Mouse (Mus musculus): ENCODE data around the gene Pck1.
A peak's percentile ranks its signal among the peaks of the same experiment; 100 is the strongest.

The Pck1 gene

DNA sequence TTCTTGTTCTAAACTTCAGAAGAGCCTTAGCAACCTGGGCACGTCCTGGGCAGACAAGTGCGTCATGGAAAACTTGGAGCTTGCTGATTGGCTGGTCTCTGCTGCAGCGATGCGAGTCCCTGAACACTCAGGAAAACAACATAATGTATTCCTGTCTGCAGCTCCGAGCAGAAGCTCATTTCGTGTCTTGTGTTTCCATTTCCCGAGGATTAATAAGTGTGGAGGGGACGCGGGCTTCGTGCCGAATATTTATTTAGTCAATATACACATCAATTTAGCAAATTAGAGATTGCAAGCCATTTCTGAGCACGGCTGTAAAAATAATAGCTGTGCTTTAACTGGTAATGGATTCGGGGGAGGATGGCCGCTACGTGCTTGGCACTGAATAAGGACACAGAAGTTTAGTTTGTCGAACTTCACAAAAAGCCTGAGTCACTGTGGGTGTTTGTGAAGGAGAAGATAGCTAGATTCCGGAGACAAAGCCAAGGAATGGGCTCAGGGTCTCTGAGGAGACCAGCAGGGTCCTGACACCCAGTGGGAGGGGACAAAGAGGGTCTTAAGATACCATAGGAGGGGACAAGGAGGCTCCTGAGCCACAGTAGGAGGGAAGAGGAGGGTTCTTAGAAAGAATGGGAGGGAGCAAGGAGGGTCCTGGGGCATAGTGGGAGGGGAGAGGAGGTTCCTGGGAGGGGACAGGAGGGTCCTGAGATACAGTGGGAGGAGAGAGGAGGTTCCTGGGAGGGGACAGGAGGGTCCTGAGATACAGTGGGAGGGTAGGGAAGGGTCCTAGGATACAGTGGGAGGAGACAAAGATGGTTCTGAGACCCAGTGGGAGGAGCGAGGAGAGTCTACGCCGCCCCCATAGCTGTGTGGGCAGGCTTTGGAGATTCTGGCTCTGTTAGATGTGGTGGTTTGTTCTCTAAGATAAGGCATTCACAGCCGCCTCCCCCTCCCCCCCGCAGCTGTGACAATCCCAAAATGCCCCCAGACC is 21.0 kb downstream of the Pck1 start:
- DNase-seq (ENCODE audit: low spot score), result no peak

DNA sequence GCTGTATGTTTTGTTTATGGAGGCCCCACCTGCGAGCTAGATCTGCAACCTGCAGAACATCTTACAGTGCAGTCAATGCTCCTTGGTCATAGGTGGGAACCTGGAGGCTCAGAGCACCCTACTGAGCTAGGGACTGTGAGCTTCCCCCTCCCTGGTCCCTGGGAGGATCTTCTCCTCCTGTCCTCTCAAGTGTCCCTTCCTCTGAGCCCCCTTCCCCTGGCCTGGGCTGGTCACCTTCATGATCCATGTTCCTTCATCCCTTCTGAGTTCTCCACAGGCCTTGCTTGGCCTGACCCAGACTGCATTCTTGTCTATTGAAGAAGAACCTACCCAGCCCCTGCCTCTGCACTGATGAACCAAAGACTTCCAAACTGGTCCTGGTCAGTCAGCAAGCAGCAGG is 21.7 kb downstream of the Pck1 start:
- DNase-seq (ENCODE audit: low spot score), result no peak

DNA sequence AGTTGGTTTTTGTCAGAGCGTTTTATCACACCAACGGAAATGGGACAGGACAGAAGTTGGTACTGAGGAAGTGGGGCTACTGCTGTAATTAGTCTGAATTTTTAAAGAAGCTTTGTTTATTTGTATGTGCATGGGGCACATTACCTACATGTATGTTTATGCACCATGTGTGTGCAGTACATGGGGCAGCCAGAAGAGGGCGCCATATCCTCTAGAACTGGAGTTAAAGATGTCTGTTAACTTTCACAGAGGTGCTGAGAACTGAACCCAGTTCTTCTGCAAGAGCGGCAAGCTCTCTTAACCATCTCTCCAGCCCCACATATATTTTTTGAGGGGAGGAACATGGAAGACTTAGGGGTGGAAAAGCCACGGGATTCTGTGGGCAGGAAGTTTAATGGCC is 22.9 kb downstream of the Pck1 start:
- DNase-seq (ENCODE audit: low spot score), result no peak

DNA sequence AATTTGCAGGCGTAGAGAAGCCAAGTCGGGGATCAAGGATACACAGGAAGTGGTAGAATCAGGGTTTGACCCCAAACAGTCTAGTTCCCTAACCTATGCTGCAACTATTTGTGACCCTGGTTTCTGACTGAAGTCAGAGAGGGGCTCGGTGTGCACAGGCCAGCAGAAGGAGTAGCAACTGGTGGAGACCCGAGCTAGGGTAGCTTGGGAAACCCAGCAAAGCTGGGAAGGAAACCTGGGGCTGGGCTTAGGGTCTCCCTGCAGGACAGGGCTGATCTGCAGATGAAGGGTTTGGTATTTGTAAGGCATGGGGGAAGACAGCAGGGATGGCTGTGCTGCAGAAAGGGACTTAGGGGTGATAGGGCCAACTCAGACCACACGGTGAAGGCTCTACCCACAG is 24.6 kb downstream of the Pck1 start:
- DNase-seq (ENCODE audit: low spot score), result no peak

DNA sequence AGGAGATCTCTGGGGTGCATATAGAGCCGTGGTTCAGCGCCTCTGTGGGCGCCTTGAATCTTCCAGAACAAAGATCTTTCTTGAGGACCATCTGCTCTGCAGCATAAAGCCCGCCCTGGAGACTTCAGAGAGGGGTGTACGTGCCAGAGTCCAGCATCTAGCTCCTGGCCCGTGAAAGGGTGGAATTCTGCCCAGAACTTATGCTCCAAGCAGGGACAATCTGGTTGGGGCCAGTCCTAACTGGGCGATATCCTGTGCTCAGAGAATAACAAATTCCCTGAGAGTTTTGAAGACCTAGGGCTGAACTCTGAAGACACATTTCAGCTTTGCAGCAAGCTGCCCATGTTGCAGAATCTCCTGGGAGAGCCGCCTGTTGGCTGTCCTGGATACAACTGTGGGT is 25.1 kb downstream of the Pck1 start:
- DNase-seq (ENCODE audit: low spot score), result no peak

DNA sequence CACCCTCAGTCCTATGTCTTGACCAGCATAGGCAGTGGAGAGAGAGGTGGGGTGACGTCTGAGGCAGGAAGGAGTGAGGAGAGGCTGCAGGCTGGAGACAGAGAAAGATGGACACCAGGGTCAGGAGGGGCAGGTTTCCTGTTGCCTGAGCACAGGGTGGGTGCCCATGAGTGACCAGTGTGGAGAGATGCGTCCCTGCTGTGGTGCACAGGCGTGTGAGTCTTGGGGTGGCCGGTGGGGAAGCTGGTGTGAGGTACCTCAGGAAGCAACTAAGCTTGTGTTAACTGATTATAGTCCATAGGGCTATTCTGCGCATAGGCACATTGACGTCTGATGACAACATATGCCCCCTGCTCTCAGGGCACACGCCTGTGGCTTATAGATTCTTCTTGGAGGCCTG is 26.2 kb downstream of the Pck1 start:
- no peak for DNase-seq (ENCODE audit: low spot score)

DNA sequence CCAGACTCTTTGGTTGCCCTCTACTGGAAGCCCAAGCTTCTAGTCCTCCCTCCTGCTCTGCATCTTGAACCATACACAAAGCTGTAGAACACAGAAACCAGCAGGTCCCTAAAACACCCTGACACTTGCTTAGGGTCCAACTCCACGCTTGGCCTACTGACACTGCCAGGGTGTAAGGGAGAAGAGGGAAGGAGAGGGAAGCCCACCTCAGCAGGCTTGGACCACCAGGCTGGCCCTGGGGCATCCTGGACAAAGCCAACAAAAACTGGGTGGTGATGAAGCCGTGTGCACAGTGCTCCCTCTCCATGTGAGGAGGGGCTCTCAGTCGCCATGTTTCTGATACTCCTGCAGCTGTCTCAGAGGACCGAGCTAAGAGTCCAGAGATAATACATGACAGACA is 27.2 kb downstream of the Pck1 start:
- DNase-seq (ENCODE audit: low spot score), result no peak

DNA sequence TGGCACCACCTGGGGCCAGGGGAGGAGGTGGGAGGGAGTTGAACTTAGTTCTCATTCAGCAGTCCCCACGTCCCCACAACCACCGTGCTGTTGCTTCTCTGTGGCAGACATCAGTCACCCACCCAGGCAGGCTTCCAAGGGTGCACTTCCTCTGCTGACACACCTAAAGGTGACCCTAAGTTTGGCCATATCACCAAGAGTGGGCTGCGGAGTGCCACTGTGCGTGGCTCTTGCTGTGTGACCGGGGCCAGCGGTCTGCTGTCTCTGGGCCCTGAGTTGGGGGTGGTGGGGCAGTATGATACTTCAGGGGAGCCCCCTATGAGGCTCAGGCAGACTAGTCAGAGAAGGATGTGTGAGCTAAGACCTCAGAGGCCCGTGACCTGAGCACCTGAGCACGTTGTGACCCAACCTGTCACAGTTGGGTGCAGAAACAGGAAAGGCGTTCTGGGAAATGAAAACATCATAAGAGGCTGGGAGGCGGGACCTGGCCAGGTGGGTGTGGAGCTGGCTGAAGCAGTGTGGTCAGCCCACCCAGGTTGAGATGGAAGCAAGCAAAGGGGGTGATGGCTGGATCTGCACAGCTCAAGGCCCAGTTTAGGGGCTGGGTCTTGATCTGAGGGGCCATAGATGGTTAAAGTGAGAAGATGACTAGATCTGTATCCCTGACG is 28.0 kb downstream of the Pck1 start:
- DNase-seq (ENCODE audit: low spot score), result no peak

DNA sequence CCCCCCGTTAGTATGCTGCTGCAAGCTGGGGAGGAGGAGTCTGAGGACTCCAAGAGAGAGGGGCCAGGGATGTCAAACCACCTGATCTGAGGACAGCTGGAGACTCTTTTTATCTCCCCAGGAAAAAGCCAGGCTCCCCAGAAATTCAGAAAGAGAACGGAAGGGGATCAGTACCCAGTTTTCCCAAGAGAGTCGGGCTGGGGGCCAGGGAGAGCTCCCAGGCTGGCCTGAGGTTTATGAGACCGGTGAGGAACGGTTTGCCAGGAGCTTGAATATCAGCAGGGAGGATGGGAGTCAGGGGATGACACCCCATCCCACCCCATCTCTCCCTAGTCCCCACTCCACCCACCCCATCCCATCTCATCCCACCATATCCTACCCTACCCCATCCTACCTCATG is 28.6 kb downstream of the Pck1 start:
- DNase-seq (ENCODE audit: low spot score), result no peak

DNA sequence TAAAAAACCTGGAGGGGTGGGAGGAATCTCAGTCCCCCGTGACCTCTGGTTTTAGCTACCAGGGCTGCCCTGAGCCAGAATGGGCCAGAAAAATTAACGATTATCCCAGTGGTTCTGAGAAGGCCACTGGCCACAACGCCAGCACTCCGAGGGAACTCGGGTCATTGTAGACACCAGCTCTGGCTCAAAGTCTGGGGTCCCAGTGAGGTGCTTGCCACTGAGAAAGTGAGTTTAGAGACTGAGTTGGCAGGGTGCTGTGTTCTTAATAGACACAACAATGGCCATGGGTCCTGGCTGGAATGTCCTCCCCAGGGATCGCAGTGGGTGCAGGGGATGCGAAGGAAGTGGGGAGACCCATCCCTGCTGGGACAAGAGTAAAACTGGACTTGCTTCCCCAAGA is 29.1 kb downstream of the Pck1 start:
- DNase-seq (ENCODE audit: low spot score), result no peak

DNA sequence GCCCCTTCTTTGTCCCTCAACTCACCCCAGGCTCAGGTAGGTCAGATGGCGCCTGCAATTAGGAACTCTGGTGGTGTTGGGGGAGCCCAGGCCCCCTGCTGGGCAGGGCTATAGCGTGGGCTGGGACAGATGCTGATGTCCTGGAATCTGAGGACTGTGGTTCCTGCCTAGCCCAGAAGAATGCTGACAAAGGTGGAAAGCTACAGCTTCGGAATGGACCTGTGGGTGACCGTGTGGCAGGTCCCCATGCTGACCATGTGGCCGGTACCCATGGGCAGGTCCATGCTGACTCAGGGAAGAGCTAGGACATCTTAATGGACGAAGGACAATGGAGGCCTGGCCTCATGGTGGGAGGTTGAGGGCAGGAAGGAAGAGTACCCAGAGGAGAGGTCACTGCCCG is 29.9 kb downstream of the Pck1 start:
- DNase-seq (ENCODE audit: low spot score), result no peak

DNA sequence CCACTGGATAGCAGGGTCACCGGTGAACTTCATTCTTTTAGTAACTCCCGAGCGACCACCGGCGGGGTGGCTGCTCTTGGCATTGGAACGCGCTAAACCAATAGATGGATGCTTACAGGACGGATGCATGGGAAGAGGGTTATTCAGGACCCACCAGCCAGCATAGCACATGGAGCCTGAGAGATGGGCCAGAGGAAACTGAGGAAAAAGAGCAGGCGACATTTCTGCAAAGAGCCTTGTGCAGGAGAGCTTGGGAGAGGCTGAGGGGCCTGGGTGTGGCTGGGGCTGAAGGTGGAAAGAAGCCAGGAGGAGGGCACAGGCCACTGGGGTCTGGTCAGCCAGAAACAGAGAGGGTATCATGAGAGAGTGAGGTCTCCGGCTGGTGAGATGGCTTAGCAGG is 30.5 kb downstream of the Pck1 start:
- no peak for DNase-seq (ENCODE audit: low spot score)

DNA sequence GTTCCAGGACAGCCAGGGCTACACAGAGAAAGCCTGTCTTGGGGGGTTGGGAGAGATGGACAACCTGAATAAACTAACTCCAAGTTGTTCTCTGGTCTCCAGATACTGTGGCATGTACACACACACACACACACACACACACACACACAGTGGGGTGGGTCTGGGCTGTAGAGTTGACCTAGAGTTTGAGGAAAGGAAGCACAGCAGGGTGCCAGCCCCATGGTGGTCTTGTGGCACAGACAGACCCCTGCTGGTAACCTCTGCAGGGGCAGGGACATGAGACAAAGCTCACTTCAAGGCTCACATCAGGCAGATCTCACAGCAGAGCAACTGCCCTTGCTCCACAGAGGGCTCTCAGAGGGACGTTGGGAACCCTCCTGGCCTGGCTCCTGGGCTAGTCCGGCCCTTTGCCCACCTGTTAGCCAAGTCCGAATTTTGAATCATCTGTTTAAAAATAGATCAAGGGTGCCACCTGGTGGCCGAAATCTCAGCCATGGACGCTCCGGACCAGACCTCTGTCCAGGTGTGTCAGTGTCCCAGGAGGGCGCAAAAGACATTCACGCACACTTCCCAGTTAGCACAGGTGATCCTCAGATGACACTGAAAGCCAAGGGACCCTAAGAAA is 31.1 kb downstream of the Pck1 start:
- DNase-seq (ENCODE audit: low spot score), result peak; percentile 54

DNA sequence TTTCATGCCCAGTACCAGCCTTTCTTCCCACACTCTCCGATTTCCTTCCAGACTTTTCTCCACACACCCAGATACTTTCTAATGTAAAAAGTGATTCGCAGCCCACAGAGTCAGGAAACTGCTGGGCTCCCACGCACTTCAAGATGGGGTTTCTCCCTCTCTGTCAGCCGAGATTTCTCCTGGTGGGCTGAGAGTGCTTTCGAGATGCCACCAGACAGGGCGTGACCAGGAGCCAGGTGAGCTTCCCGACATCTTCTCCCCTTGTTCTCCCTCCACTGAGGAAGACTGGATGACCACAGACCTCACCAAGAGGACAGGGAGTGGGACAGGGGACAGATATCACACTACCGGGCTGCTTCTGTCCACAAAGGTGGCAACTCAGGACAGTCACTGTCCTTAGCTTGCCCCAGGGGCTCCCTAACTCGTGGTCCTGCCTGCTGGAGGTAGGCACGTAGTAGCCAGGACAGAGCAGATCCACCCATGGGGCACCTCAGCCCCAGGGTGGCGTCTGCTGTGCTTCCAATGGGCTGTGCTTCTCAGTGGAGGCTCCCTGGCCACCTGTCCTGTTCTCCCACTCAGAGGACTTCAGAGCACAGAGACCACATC is 31.7 kb downstream of the Pck1 start:
- no peak for DNase-seq (ENCODE audit: low spot score)

DNA sequence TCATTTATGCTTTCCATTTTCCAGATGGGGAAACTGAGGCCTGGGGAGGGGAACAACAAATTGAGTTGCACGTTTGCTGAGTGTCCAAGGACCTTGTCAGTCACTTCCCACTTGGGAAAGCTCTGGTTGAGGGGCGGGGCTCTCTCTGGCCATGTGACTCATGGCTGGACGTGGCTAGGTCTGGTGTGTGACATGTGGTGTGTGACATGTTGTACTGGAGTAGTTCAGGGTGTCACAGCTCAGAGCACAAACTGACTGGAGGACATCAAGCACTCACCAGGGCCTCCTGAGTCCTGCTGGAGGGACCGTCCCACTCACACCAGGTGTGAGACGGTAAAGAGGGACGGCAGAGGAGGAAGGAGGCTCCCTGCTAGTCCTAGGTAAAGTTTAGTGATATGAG is 32.4 kb downstream of the Pck1 start:
- no peak for DNase-seq (ENCODE audit: low spot score)

DNA sequence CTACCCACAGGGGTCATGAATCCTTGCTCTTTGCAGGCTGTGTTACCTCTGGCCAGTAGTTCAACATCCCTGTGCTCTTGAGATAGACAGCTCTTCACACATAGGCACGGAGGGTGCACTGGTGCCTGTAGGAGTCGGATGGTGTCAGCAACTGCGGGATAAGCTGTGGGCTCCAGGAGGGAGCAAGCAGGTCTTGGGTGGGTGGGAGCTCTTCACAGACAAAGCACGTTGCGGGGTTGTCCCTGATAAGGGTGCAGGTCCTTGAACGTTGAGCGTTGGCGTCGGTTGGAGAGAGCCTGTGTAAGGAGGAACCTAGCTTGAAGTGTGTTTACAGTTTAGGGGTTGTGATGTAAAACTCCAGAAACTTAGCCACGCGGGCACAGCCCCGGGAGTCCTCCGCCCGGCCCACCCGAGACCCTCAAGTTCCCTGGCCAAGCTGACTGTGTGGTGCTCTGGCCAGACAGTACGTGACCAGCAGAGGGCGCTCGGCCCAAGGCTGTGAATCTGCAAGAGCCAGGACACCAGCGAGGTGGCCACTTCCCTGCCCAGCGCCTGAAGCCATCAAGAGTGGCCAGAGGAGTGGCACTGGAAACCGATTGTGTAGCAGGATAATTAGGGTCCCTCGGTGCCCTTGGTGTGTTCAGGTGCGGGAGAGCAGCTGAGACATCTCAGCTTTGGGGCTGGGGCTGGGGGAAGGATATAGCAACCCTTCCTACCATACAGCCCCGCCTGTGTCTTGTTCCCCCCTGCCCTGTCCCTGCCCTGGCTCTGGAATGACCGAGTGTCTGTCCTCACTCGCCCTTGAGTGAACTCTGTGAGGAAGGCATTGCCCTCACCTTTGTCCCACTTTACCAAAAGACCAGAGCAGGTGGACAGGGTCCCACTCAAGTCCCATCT is 33.4 kb downstream of the Pck1 start:
- DNase-seq (ENCODE audit: low spot score), result peak; percentile 73

DNA sequence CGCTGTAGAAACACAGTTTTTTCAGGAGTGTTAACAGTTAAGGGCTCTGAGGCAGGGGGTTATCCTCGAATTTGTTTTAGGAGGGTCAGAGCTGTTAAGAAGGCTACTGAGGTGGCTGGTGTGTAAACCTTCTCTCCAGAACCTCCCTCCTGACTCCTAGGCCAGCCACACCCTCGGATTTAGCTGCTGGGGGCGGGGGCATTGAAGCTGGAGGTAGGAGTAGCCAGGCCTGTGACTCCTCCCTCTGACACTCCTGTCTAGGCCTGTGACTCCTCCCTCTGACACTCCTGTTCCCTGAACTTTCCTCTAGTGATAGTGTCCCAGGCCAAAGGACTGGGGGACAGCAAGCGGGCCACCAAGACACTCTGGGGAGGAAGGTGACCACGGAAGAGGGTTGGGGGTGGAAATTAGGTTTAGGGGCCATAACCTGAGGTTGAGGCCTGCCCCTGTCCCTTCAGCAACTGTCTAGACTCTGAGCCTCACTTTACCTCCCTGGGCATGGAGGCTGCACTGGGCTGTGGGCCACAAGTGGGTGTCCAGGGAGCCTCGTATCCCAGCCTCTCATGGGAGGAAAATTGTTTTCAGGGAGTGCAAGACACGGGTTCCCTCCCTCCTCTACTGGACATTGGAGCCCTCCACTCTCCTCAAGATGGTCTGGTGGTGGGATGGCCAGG is 34.5 kb downstream of the Pck1 start:
- DNase-seq (ENCODE audit: low spot score), result no peak

DNA sequence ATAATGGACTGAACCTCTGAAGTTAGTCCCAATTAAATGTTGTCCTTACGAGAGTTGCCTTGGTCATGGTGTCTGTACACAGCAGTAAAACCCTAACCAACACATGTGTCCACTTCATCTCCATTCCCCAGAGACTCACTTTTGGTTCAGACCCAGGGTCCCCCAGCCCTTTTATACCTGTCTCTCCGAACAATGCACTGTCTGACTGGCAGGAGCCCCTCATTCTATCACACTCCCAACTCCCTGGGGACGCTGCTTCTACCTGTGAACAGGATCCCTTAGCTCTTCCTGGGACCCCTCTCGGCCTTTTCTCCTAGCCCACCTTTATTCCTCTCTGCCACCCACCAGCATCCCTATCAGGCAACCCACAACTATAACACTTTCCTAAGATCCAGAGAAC is 41.9 kb downstream of the Pck1 start:
- no peak for DNase-seq (ENCODE audit: low spot score)

DNA sequence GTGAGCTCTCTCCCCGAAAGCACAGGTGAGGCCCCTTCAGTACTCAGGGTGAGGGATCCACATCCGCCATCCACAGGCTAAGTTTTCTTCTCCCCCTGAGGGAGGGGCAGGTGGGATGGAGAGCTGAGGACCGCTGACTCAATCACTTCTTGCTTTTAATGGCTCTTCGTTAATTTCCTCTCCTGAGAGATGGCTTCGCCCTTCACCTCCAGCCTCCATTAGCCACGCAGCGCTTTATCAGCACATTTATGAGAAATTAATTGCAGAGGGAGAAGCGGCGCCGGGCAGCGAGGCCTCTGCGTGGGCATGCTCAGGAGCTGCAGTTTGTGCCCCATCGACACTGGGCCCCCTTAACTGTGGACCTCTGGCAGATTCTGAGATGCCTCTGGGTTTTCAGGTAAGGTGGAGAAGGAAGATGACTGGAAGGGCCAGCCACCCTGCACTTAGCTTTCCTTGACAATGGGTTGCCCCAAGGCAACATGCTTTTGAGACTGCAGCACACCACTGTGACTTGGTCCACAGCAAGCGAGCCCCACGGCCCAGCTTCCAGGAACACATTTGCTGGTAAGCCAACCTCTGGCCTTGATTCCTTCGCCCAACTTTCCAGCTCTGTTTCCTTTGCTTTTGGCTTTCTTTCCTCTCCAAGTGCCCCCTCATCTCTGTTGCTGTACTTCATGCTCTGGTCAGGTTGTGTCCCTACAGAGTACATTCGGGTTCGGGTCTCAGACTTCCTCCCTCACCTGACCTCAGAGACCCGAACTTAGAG is 50.3 kb downstream of the Pck1 start:
- no peak for DNase-seq (ENCODE audit: low spot score)

DNA sequence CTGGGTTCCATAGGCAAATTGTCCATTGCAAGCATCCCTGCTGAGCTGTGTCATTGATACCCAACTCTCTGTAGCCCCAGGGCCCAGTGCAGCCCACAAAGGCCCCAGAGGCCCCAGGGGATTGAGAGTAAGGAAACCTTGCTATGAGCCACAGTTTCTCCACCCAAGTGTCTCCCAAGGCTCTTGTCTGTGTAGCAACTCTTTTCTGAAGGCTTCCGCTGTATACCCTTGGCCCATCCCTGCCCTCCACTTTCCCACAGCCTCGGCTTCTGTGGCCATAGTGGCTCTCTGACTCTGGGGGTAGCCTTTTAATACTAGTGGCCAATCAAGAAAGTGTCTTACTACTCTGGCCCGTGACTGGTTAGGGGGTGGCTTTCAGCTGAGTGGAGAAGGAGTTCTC is 50.9 kb downstream of the Pck1 start:
- DNase-seq (ENCODE audit: low spot score), result no peak
